Mouse (Mus musculus) stomach, postnatal 0 days (tissue): ENCODE results near the gene Slc17a8.

Source experiments
- CTCF ChIP-seq: IDR thresholded peaks from 2 replicates; pipeline ENCODE4 v1.5.1; 2016; ENCODE audit warnings: antibody characterized with exemption, low read depth, mild to moderate bottlenecking, moderate library complexity
- EP300 ChIP-seq: optimal IDR thresholded peaks from 2 replicates; pipeline ENCODE3; 2016; ENCODE audit warnings: antibody characterized with exemption

DNA sequence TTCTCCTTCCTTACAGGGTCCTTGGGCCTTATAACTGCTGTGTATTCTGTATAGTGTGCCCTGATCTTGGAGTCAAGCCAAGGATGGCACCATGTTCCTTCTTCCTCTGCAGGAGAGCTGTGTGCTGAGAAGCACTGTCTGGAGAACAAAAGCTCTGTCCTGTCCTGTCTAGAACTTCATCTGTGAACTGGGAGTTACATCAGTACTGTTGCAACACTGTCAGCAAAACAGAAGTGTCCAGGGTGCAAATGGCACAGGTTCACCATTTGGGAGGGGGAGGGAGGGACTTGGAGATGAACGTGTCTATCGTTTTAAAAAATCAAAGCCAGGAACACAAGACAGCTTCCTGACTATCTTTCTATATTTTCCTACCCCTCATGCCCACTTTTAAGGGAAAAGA is 89.1 kb downstream of the Slc17a8 start:
- TF ChIP-seq CTCF: no peak
- no peak for TF ChIP-seq EP300
